Mouse (Mus musculus): Measurements from ENCODE around the gene Sprr2h. TPM values are rescaled to one million over a fixed set of nuclear protein-coding genes. Genes with fewer than 3 reads are reported as not detected.

The Sprr2h gene
- not detected in 2 replicates for polyA plus RNA-seq (2021; fragmentation: Nextera tagmentation)
- long read RNA-seq, experiment 1, result 0 reads
- long read RNA-seq, experiment 2, result 0 reads

DNA sequence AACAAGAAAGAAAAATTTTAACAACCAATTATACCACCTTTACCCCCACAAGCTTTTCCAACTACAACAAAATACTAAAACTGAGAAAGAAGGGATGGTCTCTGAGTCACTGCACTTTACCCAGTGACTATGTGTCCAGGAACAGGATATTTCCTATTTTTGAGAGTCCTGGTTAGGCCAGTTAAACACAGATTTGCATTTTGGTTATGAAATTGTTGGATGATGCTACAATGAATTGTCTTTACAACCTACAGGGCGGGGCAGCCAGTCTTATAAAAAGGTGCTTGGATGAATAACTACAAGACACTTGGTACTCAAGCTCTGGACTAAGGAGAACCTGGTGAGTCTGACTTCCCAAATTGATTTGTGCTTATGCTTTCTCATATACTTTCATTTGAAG lies at the start of gene Sprr2h:
Gene Sprr2h (plus strand): TSS at position 301 of the 400 bp plus-strand sequence.

DNA sequence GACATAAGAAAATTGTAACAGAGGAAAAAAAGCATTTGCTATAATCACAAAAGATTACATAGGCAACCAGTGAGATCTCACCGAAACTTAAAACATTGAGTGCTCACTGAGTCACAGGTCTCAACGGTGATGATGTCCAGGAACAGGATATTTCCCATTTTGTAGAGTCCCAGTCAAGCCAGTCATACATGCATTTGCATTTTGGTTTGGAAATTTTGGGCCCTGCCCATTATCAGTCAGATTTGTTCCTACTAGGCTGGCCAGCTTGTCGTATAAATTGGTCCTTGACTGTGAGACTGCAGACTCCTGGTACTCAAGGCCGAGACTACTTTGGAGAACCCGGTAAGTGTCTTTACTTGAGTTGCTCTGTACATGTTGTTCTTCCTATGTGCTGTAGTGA lies 46.6 kb upstream of the Sprr2h start, which contains the start of gene Sprr2d:
Gene Sprr2d (plus strand): TSS at position 301 of the 400 bp plus-strand sequence.

DNA sequence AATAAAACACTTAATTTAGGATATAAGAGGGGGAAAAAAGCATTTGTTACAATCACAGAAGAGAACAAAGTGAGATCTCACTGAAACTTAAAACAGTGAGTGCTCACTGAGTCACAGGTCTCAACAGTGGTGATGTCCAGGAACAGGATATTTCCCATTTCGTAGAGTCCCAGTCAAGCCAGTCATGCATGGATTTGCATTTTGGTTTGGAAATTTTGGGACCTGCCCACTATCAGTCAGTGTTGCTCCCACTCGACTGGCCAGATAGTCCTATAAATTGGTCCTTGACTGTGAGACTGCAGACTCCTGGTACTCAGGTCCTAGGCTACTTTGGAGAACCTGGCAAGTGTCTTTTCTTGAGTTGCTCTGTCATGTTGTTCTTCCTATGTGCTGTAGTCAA lies 33.6 kb upstream of the Sprr2h start, which contains the start of gene Sprr2e:
Gene Sprr2e (plus strand): TSS at position 301 of the 400 bp plus-strand sequence.

DNA sequence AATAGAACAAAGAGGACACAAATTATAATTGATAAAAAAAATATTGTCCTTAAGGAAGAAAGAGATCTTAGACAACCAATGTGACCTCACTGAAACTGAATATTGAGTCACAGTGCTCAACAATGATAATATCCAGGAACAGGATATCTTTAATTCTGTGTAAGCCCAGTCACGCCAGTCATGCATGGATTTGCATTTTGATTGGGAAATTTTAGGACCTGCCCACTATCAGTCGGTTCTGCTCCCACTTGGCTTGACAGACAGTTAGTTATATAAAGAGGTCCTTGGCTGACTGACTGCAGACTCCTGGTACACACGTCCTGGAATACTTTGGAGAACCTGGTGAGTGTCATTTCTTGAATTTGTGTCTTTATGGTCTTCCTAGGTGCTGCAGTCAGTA lies 20.6 kb upstream of the Sprr2h start, which contains the start of gene Sprr2f:
Gene Sprr2f (plus strand): TSS at position 301 of the 400 bp plus-strand sequence.

DNA sequence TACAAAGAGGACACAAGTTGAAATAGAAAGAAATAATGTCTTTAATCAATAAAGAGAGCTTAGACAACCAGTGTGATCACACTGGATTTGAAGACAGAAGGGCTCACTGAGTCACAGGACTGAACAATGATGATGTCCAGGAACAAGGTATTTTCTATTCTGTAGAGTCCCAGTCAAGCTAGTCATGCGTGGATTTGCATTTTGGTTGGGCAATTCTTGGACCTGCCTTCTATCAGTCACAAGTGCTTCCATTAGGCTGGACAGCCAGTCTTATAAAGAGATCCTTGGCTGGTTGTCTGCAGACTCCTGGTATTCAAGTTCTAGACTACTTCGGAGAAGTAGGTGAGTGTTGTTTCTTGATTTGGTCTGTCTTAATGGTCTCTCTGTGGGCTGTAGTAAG lies 22.2 kb downstream of the Sprr2h start, which contains the start of gene Sprr2i:
Gene Sprr2i (plus strand): TSS at position 301 of the 400 bp plus-strand sequence.

DNA sequence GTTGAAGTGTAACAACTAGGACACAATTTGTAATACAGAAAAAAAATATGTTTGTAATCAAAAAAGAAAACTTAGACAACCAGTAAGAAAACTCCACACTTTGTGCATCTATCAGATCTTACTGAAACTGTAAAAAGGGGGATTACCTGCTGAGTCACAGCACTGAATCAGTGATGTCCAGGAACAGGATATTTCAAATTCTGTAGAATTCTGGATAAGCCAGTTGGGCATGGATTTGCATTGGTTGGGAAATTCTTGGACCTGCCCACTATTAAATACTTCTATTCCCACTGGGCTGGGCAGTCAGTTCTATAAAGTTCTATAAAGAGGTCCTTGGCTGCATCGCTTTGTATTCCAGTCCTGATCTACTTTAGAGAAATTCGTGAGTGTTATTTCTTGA lies 32.3 kb downstream of the Sprr2h start, which contains the start of gene Sprr2j-ps:
Gene Sprr2j-ps (plus strand): TSS at position 301 of the 400 bp plus-strand sequence.

DNA sequence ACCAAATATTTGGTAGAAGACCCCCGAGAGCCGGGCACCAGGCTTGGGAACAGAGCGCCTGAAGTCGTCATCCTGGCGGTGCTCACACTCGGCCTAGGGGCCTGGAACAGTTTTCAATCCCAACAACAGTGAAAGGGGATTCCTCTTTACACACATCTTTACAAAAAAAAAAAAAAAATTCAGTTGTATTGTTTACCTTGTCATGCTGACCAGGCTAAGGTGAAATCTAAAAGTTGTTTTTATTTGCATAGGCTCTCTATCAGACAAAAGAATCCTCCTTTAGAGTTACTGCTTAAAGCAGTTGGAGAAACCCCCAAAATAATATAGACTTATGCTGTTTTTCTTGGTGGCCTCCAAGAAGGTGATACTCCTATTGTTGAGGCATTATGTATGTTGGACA lies 43.8 kb downstream of the Sprr2h start, which contains the start of gene Gm9774:
Gene Gm9774 (minus strand): TSS at position 101 of the 400 bp plus-strand sequence.

DNA sequence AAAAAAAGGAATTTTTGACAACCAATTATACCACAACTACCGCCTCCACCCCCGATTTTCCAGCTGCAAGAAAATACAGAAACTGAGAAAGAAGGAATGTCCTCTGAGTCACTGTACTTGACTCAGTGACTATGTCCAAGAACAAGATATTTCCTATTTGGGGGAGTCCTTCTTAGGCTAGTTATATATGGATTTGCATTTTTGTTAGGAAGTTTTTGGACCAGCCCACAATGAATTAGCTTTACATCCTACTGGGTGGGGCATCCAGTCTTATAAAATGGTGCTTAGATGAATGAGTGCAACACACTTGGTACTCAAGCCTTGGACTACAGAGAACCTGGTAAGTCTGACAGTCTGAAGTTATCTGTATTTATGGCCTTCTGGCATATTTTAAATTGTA lies 46.8 kb downstream of the Sprr2h start, which contains the start of gene Sprr2k:
Gene Sprr2k (plus strand): TSS at position 301 of the 400 bp plus-strand sequence.

Other genes starting within 250 kb of the Sprr2h start
- gene Lelp1, start 242.9 kb upstream of the Sprr2h start, polyA plus RNA-seq (2021; fragmentation: Nextera tagmentation), result not detected in 2 replicates
- not detected in 2 replicates for gene Sprr2a1, start 169.9 kb upstream of the Sprr2h start, polyA plus RNA-seq (2021; fragmentation: Nextera tagmentation)
- gene Sprr2a2, start 169.8 kb upstream of the Sprr2h start, polyA plus RNA-seq (2021; fragmentation: Nextera tagmentation), result 0.21 TPM in 2 replicates
- gene Sprr2a3, start 100.3 kb upstream of the Sprr2h start, polyA plus RNA-seq (2021; fragmentation: Nextera tagmentation), result not detected in 2 replicates
- not detected in 2 replicates for gene Sprr2b, start 69.1 kb upstream of the Sprr2h start, polyA plus RNA-seq (2021; fragmentation: Nextera tagmentation)
- gene Sprr2d, start 46.5 kb upstream of the Sprr2h start, polyA plus RNA-seq (2021; fragmentation: Nextera tagmentation), result not detected in 2 replicates
- not detected in 2 replicates for gene Sprr2e, start 33.5 kb upstream of the Sprr2h start, polyA plus RNA-seq (2021; fragmentation: Nextera tagmentation)
- gene Sprr2f, start 20.5 kb upstream of the Sprr2h start, polyA plus RNA-seq (2021; fragmentation: Nextera tagmentation), result not detected in 2 replicates
- gene Sprr2i, start 22.3 kb downstream of the Sprr2h start, polyA plus RNA-seq (2021; fragmentation: Nextera tagmentation), result not detected in 2 replicates
- not detected in 2 replicates for gene Sprr2j-ps, start 32.4 kb downstream of the Sprr2h start, polyA plus RNA-seq (2021; fragmentation: Nextera tagmentation)
- gene Gm9774, start 43.7 kb downstream of the Sprr2h start, polyA plus RNA-seq (2021; fragmentation: Nextera tagmentation), result 2.0 and 2.1 TPM in 2 replicates
- not detected in 2 replicates for gene Sprr2k, start 46.9 kb downstream of the Sprr2h start, polyA plus RNA-seq (2021; fragmentation: Nextera tagmentation)
- not detected in 2 replicates for gene Sprr1b, start 53.1 kb downstream of the Sprr2h start, polyA plus RNA-seq (2021; fragmentation: Nextera tagmentation)
- not detected in 2 replicates for gene Sprr3, start 73.0 kb downstream of the Sprr2h start, polyA plus RNA-seq (2021; fragmentation: Nextera tagmentation)
- gene Sprr1a, start 100.2 kb downstream of the Sprr2h start, polyA plus RNA-seq (2021; fragmentation: Nextera tagmentation), result not detected in 2 replicates
- not detected in 2 replicates for gene Sprr4, start 114.8 kb downstream of the Sprr2h start, polyA plus RNA-seq (2021; fragmentation: Nextera tagmentation)
- not detected in 2 replicates for gene 2310046K23Rik, start 148.8 kb downstream of the Sprr2h start, polyA plus RNA-seq (2021; fragmentation: Nextera tagmentation)
- gene Ivl, start 188.1 kb downstream of the Sprr2h start, polyA plus RNA-seq (2021; fragmentation: Nextera tagmentation), result not detected in 2 replicates
- gene Smcp, start 203.3 kb downstream of the Sprr2h start, polyA plus RNA-seq (2021; fragmentation: Nextera tagmentation), result not detected in 2 replicates
- not detected in 2 replicates for gene 2210017I01Rik, start 221.8 kb downstream of the Sprr2h start, polyA plus RNA-seq (2021; fragmentation: Nextera tagmentation)
- not detected in 2 replicates for gene Lce6a, start 236.0 kb downstream of the Sprr2h start, polyA plus RNA-seq (2021; fragmentation: Nextera tagmentation)